Mouse (Mus musculus): ENCODE measurements around the gene Sfn. TPM values are rescaled to one million over a fixed set of nuclear protein-coding genes. Genes with fewer than 3 reads are reported as not detected.
"Not testable (repeated sequence)": the region's sequence is repeated elsewhere in the genome, so short reads cannot be mapped to it uniquely, and the experiment has no call there.

Sfn gene
- polyA plus RNA-seq (2015; fragmentation: Nextera tagmentation; extraction: Ambion mirVana) = 2.2 TPM in 2 replicates

DNA sequence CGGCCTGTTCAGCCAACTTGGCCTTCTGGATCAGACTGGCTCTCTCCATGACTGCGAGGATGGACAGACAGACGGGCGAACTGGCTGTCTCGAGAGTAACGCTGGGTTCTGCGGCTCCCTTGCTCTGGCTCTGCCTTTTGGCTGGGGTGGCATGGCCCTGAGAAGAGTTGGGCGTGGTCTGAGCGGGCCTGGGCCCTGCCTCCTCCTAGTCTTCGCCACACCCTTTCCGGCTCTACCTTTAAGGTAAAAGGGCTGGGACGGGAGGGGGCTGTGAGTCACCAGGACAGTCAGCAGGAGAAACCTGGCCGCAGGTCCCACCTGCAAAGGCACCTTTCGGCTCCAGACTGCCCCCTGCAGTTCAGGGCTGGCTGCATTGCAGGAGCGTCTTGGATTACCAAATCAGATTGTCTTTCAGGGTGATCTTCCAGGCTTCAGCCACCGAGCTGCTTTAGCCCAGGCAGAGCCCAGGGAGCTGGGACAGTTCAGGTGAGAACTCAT lies at the start of gene Sfn:
Gene Sfn (minus strand): TSS at position 448 of the 498 bp plus-strand sequence.
- Histone ChIP-seq H3K4me1 (replicated peaks) (peaks cover 16% of the 10 kb centered on the region), H3K27me3 (peaks cover 51% of the 10 kb centered on the region), H3K27ac (replicated peaks) (no peak within 1 kb of the TSS), H3K4me2 (peak within 1 kb of the TSS; percentile 18; the same call in 1 of the 2 replicates), H3K9me3 (no peaks in the 10 kb centered on the region), H3K9ac (no peak within 1 kb of the TSS), H3K36me3 (peaks cover 7% of the 10 kb centered on the region; the same call in 1 of the 2 replicates), H3K4me3 (0 out of 2 replicates have a peak within 1 kb of the TSS, but pooled peaks have one; percentile 2)
- WGBS = 3% methylated on average over 16 of the region's 16 CpGs
- no peak for ATAC-seq (ENCODE audit: low FRiP score, low read depth)

DNA sequence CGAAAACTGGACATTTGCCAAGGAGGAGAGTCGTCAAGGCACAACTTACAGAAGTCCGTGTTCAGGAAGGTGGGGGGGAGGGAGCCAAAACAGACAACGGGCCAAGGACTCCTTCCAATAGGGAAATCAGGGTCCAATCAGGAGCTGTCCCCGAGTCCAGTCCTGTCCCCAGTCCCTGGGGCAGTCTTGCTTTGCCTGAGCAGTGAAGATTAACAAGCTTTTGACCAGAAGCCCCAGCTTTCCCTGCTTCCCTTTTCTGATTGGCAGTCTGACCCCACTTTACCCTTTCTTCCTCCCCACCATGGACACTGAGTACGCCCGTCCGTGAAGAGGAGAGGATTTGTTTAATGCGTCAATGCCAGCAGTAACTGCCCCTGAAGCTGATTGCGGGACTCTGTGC lies 49.5 kb upstream of the Sfn start:
- Histone ChIP-seq H3K36me3 (no peaks in the 10 kb centered on the region), H3K4me1 (replicated peaks) (no peaks in the 10 kb centered on the region), H3K9ac (no peak overlapping the region), H3K4me3 (no peak overlapping the region), H3K27ac (replicated peaks) (no peak overlapping the region), H3K4me2 (no peak overlapping the region), H3K27me3 (no peaks in the 10 kb centered on the region), H3K9me3 (no peaks in the 10 kb centered on the region)
- 55% methylated on average over 10 of the region's 10 CpGs for WGBS
- ATAC-seq (ENCODE audit: low FRiP score, low read depth) = no peak

DNA sequence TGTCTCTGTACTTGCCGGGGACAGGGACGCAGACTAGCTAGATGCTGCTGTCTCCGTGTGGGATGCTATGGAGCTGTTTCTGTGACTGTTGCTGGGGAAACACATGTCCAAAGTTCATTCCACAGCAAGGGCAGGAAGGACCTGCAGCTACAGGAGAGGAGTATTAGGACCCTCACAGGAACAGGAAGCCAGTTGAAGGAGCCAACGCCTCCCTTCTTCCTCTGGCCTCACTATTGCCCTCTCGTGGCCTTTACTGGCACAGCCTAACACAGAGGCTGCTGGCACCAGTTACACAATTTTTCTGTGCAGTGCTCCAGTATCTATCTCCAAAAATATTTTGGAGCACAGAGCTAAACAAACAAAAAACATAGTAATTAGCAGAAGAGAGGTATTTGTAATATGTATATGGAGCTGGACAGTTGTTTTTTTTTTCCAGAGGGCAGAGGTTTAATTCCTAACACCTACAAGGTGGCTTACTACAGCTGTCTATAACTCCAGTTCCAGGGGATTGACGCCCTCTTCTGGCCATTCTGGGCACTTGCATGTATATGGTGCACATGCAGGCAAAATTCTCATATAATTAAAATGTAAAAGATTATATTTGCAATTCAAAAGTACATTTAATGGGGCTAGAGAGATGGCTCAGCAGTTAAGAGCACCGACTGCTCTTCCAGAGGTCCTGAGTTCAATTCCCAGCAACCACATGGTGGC lies 48.2 kb upstream of the Sfn start, which contains the start of gene Zdhhc18:
Gene Zdhhc18 (minus strand): TSS at position 166 of the 711 bp plus-strand sequence.
- Histone ChIP-seq H3K27me3 (no peaks in the 10 kb centered on the region), H3K36me3 (no peaks in the 10 kb centered on the region), H3K4me1 (replicated peaks) (no peaks in the 10 kb centered on the region), H3K4me2 (peak within 1 kb of the TSS; percentile 41), H3K27ac (replicated peaks) (peak within 1 kb of the TSS; percentile 34; the same call in 1 of the 2 replicates), H3K4me3 (0 out of 2 replicates have a peak within 1 kb of the TSS, but pooled peaks have one; percentile 9), H3K9me3 (no peaks in the 10 kb centered on the region), H3K9ac (no peak within 1 kb of the TSS)
- 41% methylated on average over 7 of the region's 7 CpGs for WGBS
- peak; percentile 61; the same call in 1 of the 2 replicates for ATAC-seq (ENCODE audit: low FRiP score, low read depth)

DNA sequence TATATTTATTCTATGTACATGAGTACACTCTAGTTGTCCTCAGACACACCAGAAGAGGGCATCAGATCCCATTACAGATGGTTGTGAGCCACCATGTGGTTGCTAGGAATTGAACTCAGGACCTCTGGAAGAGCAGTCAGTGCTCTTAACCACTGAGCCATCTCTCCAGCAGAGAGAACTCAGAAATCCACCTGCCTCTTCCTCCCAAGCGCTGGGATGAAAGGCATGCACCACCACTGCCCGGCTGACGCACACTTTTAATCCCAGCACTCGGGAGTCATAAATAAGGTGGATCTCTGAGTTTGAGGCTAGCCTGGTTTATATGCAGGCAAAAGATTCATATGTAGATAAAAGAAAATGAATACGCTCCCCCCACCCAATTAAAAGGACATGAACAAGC lies 47.5 kb upstream of the Sfn start:
- Histone ChIP-seq H3K27ac (replicated peaks) (peak overlapping the region; percentile 34; the same call in 1 of the 2 replicates), H3K4me3 (0 out of 2 replicates have a peak overlapping the region, but pooled peaks have one; percentile 9), H3K4me2 (peak overlapping the region; percentile 41)
- not testable (repeated sequence) for H3K9ac ChIP-seq; H3K4me1 ChIP-seq (replicated peaks); H3K27me3 ChIP-seq; H3K9me3 ChIP-seq; H3K36me3 ChIP-seq; ATAC-seq (ENCODE audit: low FRiP score, low read depth)
- WGBS = 91% methylated on average over 5 of the region's 5 CpGs

DNA sequence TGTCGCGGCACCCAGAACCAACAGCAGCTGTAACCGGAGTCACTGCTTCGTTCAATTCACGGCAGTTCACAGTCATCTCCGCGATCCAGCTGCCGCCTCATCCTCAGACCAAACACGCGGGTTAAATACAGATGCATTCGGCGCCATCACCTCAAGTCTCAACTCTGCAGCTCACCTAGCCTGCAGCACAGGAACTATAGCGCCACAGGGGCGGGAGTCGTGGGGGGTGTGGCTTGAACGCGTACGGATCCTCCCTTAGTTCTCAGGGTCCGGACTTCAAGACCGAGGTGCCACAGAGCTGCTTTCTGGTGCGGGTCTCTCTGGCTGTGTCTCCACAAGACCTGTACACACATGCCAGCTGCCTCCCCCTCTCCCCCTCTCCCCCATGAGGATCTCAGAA lies 43.7 kb upstream of the Sfn start:
- ATAC-seq (ENCODE audit: low FRiP score, low read depth) = no peak
- no peak overlapping the region for H3K27ac ChIP-seq (replicated peaks)
- H3K27me3 ChIP-seq = no peaks in the 10 kb centered on the region
- H3K9me3 ChIP-seq = no peaks in the 10 kb centered on the region
- no peaks in the 10 kb centered on the region for H3K36me3 ChIP-seq
- H3K4me3 ChIP-seq = no peak overlapping the region
- H3K4me2 ChIP-seq = no peak overlapping the region
- H3K4me1 ChIP-seq (replicated peaks) = no peaks in the 10 kb centered on the region
- H3K9ac ChIP-seq = no peak overlapping the region
- 48% methylated on average over 21 of the region's 21 CpGs for WGBS

DNA sequence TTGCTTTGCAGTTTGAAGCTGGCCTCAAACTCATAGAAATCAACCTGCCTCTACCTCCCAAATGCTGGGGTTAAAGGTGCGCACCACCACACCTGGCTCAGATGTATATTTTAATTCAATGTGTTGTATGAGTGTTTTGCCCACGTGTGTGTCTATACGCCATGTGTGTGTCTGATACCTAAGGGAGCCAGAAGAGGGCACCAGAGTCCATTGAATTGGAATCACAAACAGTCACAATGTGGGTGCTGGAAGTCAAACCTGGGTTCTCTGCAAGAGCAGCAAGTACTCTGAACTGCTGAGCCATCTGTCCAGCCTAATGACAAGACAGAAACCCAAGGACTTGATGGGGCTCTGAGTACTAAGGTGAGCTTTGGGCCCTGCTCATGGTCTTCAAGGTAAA lies 43.2 kb upstream of the Sfn start:
- H3K27me3 ChIP-seq = no peaks in the 10 kb centered on the region
- no peaks in the 10 kb centered on the region for H3K4me1 ChIP-seq (replicated peaks)
- H3K9ac ChIP-seq = no peak overlapping the region
- H3K36me3 ChIP-seq = no peaks in the 10 kb centered on the region
- ATAC-seq (ENCODE audit: low FRiP score, low read depth) = no peak
- no peak overlapping the region for H3K27ac ChIP-seq (replicated peaks)
- no peak overlapping the region for H3K4me3 ChIP-seq
- no peak overlapping the region for H3K4me2 ChIP-seq
- H3K9me3 ChIP-seq = no peaks in the 10 kb centered on the region
- 88% methylated on average over 3 of the region's 3 CpGs for WGBS

DNA sequence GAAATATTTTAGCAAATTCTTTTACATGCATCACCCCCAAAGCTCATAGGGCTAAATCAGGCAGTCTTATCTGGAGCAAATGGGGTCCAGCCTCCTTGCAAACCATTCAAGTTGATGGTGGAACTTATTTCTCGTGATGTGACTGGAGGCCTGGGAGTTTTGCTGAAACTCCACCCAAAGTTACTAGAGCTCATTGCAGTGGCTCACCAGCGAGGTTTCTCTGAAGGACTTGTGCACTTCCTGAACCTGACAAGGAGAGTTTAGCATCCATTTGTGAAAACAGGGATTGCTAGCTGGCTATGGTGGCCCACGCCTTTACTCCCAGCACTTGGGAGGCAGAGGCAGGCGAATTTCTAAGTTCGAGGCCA lies 32.1 kb upstream of the Sfn start:
- no peak for ATAC-seq (ENCODE audit: low FRiP score, low read depth)
- 81% methylated on average over 5 of the region's 5 CpGs for WGBS
- peaks cover 37% of the 10 kb centered on the region for H3K4me1 ChIP-seq (replicated peaks)
- H3K27ac ChIP-seq (replicated peaks) = no peak overlapping the region
- no peak overlapping the region for H3K4me2 ChIP-seq
- no peak overlapping the region for H3K9ac ChIP-seq
- no peaks in the 10 kb centered on the region for H3K27me3 ChIP-seq
- H3K36me3 ChIP-seq = no peaks in the 10 kb centered on the region
- H3K9me3 ChIP-seq = no peaks in the 10 kb centered on the region
- no peak overlapping the region for H3K4me3 ChIP-seq

DNA sequence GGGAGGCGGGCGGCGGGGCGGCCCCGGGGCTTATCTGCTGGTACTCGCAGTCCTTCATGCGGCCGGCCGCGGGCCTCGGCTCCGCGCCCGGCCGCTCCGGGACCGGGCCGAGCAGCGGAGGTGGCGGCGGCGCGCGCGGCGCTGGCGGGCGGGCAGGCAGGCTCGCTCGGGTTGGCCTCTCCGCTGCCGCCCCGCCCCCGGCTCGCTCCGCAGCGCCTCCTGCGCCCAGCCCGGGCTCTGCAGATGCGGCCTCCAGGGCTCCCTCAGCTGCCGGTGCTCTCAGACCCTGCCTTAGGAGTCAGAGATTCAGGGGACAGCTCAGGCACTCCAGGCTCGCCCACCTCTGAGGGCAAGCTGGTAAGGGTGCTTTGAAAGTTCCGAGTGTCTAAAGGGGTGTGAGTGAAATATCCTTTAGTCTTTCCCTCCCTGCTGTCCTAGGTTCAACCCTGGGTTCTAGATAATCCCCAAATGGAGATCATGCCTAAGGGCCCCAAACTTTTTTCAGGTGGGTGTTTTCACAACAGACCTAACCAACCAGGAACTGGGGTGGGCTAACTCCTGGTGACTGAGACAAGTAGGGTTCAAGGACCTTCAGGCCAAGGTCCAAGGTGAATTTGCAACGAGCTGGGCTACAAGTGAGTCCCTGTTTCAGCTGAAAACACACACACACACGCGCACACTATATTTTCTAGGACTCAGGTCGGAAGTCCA lies 31.5 kb upstream of the Sfn start:
- peak overlapping the region; percentile 77 for H3K9ac ChIP-seq
- H3K4me1 ChIP-seq (replicated peaks) = peaks cover 37% of the 10 kb centered on the region
- ATAC-seq (ENCODE audit: low FRiP score, low read depth) = peak; percentile 82
- peak overlapping the region; percentile 74 for H3K4me3 ChIP-seq
- no peaks in the 10 kb centered on the region for H3K36me3 ChIP-seq
- no peaks in the 10 kb centered on the region for H3K9me3 ChIP-seq
- 21% methylated on average over 16 of the region's 47 CpGs for WGBS
- H3K27me3 ChIP-seq = no peaks in the 10 kb centered on the region
- peak overlapping the region; percentile 68 for H3K4me2 ChIP-seq
- peak overlapping the region; percentile 84 for H3K27ac ChIP-seq (replicated peaks)

DNA sequence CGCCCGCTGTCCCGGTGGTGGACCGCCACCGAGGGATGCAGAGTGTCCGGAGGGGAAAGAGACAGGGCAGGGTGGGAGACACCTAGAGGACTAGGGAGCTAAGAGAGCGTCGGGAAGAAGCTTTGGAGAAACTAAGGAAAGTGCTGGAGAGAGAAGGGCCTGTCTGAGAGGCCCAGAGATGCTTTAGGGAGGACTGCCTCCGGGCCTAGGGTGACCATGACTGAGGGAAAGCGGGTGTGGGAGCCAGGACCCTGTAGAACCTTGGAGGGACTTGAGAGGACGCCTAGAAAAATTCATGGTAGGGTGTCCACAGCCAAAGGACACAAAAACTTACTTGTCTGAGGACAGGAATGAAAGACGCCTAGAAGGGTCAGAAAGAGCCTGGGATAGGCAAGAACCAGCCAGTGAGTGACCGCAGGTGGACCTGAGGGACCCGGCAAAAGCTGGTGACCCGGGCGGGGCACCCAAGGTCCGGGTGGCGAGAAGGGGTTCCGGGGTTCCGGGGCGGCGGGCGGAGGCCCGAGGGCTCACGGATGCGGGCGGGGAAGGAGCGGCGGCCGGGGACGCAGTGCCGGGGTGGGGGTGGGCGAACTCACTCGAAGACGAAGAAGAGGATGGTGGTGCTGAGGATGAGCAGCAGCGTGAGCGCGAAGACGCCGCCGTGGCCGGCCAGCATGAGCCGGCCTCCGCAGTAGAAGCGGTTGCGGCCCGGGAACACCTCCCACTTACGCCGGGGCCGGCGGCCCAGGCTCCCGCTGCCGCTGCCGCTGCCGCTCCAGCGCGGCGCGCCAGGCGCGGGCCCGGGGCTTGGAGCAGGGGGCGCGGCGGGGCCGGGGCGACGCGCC lies 30.7 kb upstream of the Sfn start:
- Histone ChIP-seq H3K9me3 (no peaks in the 10 kb centered on the region), H3K4me2 (peak overlapping the region; percentile 68), H3K27me3 (no peaks in the 10 kb centered on the region), H3K4me1 (replicated peaks) (peaks cover 37% of the 10 kb centered on the region), H3K36me3 (no peaks in the 10 kb centered on the region), H3K4me3 (peak overlapping the region; percentile 74), H3K27ac (replicated peaks) (peak overlapping the region; percentile 84), H3K9ac (peak overlapping the region; percentile 77)
- ATAC-seq (ENCODE audit: low FRiP score, low read depth) = peak; percentile 46
- WGBS = under 1% methylated on average over 33 of the region's 69 CpGs

DNA sequence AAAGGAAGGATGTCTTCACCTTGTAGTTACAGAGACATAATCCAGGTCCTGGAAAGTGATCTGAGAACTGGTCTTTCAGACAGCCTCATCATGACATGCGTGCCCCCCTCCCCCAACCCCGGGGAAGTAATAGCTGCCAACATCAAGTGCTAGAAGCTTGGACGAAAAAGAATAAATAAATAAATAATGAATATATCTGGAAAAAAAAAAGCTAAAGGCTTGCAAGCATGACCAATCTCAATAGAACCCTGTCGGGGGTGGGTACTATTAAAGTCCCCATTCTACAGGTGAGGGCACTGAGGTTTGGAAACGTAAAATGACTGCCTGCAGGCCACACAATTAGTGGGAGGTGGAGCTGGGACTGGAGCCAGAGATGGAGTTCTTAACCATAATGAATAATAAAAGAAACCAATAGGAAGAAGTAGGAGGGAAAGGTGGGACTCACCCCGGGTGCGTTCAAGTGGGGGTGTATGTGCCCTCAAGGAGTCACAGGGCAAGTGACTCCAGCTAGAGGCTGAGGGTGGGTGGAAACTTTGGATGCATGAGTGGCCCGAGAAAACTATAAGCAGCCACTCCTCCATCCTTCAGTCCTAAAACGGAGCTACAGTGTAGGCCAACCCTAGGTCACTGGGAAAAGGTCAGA lies 29.9 kb upstream of the Sfn start:
- H3K27ac ChIP-seq (replicated peaks) = no peak overlapping the region

DNA sequence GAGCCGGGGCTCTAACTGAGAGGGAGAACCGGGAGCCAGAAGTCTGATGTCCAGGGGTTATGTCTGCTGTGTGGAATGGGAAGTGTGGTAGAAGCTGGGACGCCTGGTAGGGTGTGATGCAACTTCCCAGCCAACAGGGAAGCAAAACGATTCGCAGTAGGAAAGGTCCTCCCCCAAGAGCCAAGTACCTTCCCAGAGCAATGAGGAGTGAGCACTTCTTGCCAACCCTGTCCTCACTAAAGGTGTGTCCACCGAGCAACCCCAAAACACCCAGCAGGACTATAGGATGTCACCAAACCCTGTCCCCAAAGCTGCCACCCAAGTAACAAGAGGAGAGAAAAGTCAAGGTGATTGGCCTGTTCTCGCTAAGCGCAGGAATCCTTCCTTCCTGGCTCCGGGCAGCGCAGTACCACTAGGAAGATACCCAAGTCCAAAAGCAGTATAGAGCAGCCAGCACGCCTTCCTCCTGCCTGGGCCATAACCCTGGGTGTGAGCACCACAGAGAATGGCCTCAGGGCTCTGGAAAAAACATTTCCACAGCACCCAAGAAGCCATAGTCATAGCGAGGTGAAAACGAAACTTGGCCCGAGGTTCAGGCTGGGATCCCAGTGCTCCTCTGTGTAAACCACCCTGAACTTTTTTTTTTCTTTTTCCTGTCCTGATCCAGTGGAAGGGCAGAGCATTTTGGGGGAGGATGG lies 29.3 kb upstream of the Sfn start:
- Histone ChIP-seq H3K9me3 (no peaks in the 10 kb centered on the region), H3K9ac (no peak overlapping the region), H3K27ac (replicated peaks) (no peak overlapping the region), H3K27me3 (no peaks in the 10 kb centered on the region), H3K36me3 (peaks cover 8% of the 10 kb centered on the region; the same call in 1 of the 2 replicates), H3K4me1 (replicated peaks) (peaks cover 37% of the 10 kb centered on the region), H3K4me2 (peak overlapping the region; percentile 68), H3K4me3 (no peak overlapping the region)
- WGBS = 84% methylated on average over 14 of the region's 14 CpGs
- no peak for ATAC-seq (ENCODE audit: low FRiP score, low read depth)

More for the DNA sequence above, 29.9 kb upstream of the Sfn start:
- Histone ChIP-seq H3K4me2 (peak overlapping the region; percentile 68), H3K4me1 (replicated peaks) (peaks cover 37% of the 10 kb centered on the region), H3K36me3 (peaks cover 2% of the 10 kb centered on the region; the same call in 1 of the 2 replicates), H3K9me3 (no peaks in the 10 kb centered on the region), H3K27me3 (no peaks in the 10 kb centered on the region), H3K4me3 (peak overlapping the region; percentile 74), H3K9ac (peak overlapping the region; percentile 77)
- WGBS = 35% methylated on average over 9 of the region's 9 CpGs
- no peak for ATAC-seq (ENCODE audit: low FRiP score, low read depth)

All from hindbrain, embryonic 15.5 days (tissue).